Mouse (Mus musculus): ENCODE measurements around the gene Ovol1. TPM values are rescaled to one million over a fixed set of nuclear protein-coding genes. Genes with fewer than 3 reads are reported as not detected.

The Ovol1 gene
- polyA plus RNA-seq, 1 experiment, result 55.3 TPM

DNA sequence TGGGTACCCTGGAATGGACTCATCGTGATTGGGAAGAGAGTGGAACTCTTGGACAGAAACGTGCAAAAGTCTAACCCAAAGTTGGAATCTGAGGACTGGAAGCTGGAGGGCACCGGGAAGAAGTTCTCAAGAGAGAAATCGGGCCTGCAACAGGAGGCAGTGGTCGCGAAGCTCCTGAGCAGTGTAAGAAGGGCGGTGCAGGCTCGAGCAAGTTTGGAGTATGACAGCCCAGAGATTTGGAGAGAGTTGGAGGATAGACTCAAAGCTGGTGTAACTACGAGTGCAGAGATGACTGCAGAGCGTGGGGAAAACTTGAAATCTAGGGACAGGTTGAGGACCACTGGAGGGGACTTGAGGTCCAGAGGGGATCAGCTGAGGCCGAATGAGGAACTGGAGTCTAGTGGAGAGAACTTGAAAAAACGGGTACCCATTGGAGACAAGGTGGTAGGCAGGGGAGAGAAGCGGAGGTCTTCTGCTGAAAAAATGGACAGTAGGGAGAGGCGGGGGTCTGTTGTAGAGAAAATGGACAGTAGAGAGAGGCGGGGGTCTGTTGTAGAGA is 49.3 kb downstream of the Ovol1 start:
- Histone ChIP-seq H3K4me3 (ENCODE audit: low read depth, low read length) (peak overlapping the region; percentile 66), H3K27me3 (ENCODE audit: control insufficient read depth, insufficient read depth, low read length) (no peaks in the 10 kb centered on the region), H3K4me1 (ENCODE audit: control insufficient read depth, insufficient read depth, insufficient read length, low read length) (peaks cover 23% of the 10 kb centered on the region), H3K27ac (ENCODE audit: insufficient read depth, low read depth, low read length) (no peak overlapping the region), H3K36me3 (ENCODE audit: control insufficient read depth, insufficient read depth, low read length) (no peaks in the 10 kb centered on the region)
- no peak for TF ChIP-seq POLR2A (IDR thresholded peaks at IDR 0.05; ENCODE audit: low read depth, low read length)
- no peak for TF ChIP-seq CTCF (IDR thresholded peaks at IDR 0.05; ENCODE audit: extremely low read depth, insufficient read length, insufficient replicate concordance, low read depth, low read length)
- 31% methylated on average over 14 of the region's 15 CpGs for WGBS

DNA sequence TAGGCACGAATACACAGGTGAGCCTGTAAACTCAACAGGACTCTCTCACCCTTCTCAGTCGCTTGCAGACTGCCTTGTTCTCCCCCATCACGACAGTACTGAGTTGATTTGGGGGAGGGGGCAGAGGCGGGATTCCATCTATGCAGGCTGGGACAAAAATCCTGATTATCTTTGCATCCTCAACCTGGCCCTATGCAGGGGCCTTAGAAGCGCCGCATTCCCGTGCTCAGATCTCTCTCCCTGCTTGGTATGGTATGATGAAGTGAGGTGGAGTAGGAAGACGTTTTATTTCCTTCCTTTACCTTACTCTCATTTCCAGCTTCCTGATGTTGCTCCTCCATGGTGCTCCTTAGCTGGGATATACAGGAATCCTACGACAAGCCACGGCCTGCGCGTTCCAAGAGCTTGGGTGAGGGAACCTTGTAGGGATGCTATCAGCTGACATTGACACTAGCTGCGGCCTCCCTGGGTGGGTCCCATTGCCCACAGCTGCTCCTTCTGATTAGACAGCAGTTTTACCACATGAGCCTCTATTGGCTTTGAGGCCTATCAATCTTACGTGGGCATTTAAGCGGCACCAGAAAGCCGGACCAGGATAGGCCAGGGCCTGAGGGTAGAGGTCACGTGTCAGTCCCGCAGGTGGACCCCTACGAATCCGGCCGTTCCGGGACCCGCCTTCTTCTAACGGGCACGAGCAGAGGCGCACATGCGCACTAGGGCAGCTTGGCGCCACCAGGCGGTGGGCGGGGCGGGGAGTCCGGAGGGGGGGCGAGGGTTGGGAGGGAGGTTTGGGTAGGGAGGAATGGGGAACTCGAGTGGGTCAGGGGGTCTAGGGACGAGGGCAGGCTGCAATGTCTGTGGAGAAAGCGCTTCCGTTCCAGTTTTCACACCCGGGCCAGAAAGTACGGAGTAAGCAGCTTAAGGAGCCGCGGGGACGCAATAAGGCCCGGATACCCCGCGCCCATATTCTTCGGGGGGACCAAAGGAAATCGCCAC is 50.1 kb downstream of the Ovol1 start, which contains the start of gene Snx32:
Gene Snx32, minus strand, starts transcription at position 508 of the 996 bp plus-strand sequence.
- TF ChIP-seq CTCF (IDR thresholded peaks at IDR 0.05; ENCODE audit: extremely low read depth, insufficient read length, insufficient replicate concordance, low read depth, low read length) (peak; percentile 20; the same call in 1 of the 2 replicates), POLR2A (IDR thresholded peaks at IDR 0.05; ENCODE audit: low read depth, low read length) (no peak)
- Histone ChIP-seq H3K27me3 (ENCODE audit: control insufficient read depth, insufficient read depth, low read length) (no peaks in the 10 kb centered on the region), H3K27ac (ENCODE audit: insufficient read depth, low read depth, low read length) (peak within 1 kb of the TSS; percentile 26; the same call in 1 of the 2 replicates), H3K4me1 (ENCODE audit: control insufficient read depth, insufficient read depth, insufficient read length, low read length) (peaks cover 17% of the 10 kb centered on the region), H3K36me3 (ENCODE audit: control insufficient read depth, insufficient read depth, low read length) (no peaks in the 10 kb centered on the region), H3K4me3 (ENCODE audit: low read depth, low read length) (peak within 1 kb of the TSS; percentile 66)
- WGBS, result 4% methylated on average over 47 of the region's 47 CpGs

DNA sequence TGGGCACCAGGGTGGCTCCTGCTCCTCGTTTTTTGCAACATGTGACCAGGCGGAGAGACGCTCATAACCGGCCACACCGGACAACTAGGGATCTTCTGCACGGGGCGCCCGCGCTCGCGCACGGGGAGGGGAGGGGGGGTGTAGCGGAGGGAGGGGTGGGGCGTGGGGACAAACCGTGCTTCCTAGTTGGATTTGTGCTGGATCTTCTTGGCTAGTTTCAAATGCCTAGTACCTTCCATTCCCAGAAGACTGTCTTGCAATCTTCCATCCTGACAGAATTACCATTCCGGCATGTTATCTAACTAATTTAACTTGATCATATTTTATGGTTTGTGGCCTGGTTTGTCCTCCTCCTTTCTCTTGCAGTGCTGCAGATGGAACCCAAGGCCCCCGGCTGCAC is 56.8 kb downstream of the Ovol1 start, which contains the start of gene 1700020D05Rik:
Gene 1700020D05Rik, minus strand, starts transcription at position 101 of the 400 bp plus-strand sequence.
- Histone ChIP-seq H3K27me3 (ENCODE audit: control insufficient read depth, insufficient read depth, low read length) (no peaks in the 10 kb centered on the region), H3K4me1 (ENCODE audit: control insufficient read depth, insufficient read depth, insufficient read length, low read length) (peaks cover 6% of the 10 kb centered on the region; the same call in 1 of the 2 replicates), H3K27ac (ENCODE audit: insufficient read depth, low read depth, low read length) (no peak within 1 kb of the TSS), H3K4me3 (ENCODE audit: low read depth, low read length) (no peak within 1 kb of the TSS), H3K36me3 (ENCODE audit: control insufficient read depth, insufficient read depth, low read length) (no peaks in the 10 kb centered on the region)
- no peak for TF ChIP-seq POLR2A (IDR thresholded peaks at IDR 0.05; ENCODE audit: low read depth, low read length)
- TF ChIP-seq CTCF (IDR thresholded peaks at IDR 0.05; ENCODE audit: extremely low read depth, insufficient read length, insufficient replicate concordance, low read depth, low read length), result no peak
- WGBS, result 38% methylated on average over 17 of the region's 17 CpGs

DNA sequence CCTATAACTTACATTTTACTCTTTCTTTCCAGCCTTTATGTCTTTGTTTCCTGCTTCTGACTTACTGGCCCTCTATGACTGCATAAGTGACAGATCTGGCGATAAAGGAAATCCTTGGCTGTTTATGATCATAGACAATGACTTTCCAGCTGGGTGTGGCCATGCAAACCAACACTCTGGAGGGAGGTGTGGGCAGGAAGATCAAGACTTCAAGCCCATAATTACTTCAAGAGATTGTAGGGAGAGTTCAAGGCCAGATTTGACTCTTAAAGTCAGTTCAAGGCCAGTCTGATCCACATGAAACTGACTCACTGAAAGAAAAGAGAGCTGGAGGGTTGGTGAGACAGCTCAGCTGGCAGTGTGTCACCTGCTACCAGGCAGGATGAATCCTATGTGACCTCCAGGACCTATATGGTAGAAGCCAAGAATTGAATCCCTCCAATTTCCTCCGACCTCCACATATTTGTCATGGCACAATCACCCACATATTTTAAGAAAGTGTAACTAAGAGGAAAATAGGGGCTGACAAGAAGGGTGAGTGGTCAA is 60.0 kb downstream of the Ovol1 start:
- TF ChIP-seq POLR2A (IDR thresholded peaks at IDR 0.05; ENCODE audit: low read depth, low read length), result no peak
- no peak for TF ChIP-seq CTCF (IDR thresholded peaks at IDR 0.05; ENCODE audit: extremely low read depth, insufficient read length, insufficient replicate concordance, low read depth, low read length)
- no peaks in the 10 kb centered on the region for H3K27me3 ChIP-seq (ENCODE audit: control insufficient read depth, insufficient read depth, low read length)
- no peak overlapping the region for H3K4me3 ChIP-seq (ENCODE audit: low read depth, low read length)
- peaks cover 6% of the 10 kb centered on the region; the same call in 1 of the 2 replicates for H3K4me1 ChIP-seq (ENCODE audit: control insufficient read depth, insufficient read depth, insufficient read length, low read length)
- peak overlapping the region; percentile 77 for H3K27ac ChIP-seq (ENCODE audit: insufficient read depth, low read depth, low read length)
- peaks cover 18% of the 10 kb centered on the region for H3K36me3 ChIP-seq (ENCODE audit: control insufficient read depth, insufficient read depth, low read length)
- WGBS, result 49% methylated on average over 2 of the region's 2 CpGs

Other genes starting within 250 kb of the Ovol1 start
- gene Catsper1, start 224.9 kb downstream of the Ovol1 start, polyA plus RNA-seq (2012; rRNA removed), result not detected in 2 replicates
- gene Cst6, start 211.1 kb downstream of the Ovol1 start, polyA plus RNA-seq (2012; rRNA removed), result 226 and 874 TPM in 2 replicates
- 11.8 and 27.0 TPM in 2 replicates for gene Eif1ad, start 193.9 kb downstream of the Ovol1 start, polyA plus RNA-seq (2012; rRNA removed)
- gene Banf1, start 193.5 kb downstream of the Ovol1 start, polyA plus RNA-seq (2012; rRNA removed), result 63.6 and 100 TPM in 2 replicates
- 7.3 and 27.7 TPM in 2 replicates for gene Sart1, start 171.9 kb downstream of the Ovol1 start, polyA plus RNA-seq (2012; rRNA removed)
- 1.4 and 8.3 TPM in 2 replicates for gene Tsga10ip, start 158.1 kb downstream of the Ovol1 start, polyA plus RNA-seq (2012; rRNA removed)
- gene Drap1, start 135.7 kb downstream of the Ovol1 start, polyA plus RNA-seq (2012; rRNA removed), result 32.9 and 63.2 TPM in 2 replicates
- 41.8 and 76.3 TPM in 2 replicates for gene AI837181, start 135.5 kb downstream of the Ovol1 start, polyA plus RNA-seq (2012; rRNA removed)
- 0.91 and 2.6 TPM in 2 replicates for gene Fosl1, start 113.1 kb downstream of the Ovol1 start, polyA plus RNA-seq (2012; rRNA removed)
- gene Ccdc85b, start 102.8 kb downstream of the Ovol1 start, polyA plus RNA-seq (2012; rRNA removed), result 3.3 and 4.4 TPM in 2 replicates
- 72.5 and 143 TPM in 2 replicates for gene Fibp, start 100.0 kb downstream of the Ovol1 start, polyA plus RNA-seq (2012; rRNA removed)
- 8.2 and 10.2 TPM in 2 replicates for gene Ctsw, start 92.1 kb downstream of the Ovol1 start, polyA plus RNA-seq (2012; rRNA removed)
- gene Efemp2, start 86.7 kb downstream of the Ovol1 start, polyA plus RNA-seq (2012; rRNA removed), result 22.4 and 26.5 TPM in 2 replicates
- gene Mus81, start 72.2 kb downstream of the Ovol1 start, polyA plus RNA-seq (2012; rRNA removed), result 19.9 and 29.1 TPM in 2 replicates
- gene Cfl1, start 70.2 kb downstream of the Ovol1 start, polyA plus RNA-seq (2012; rRNA removed), result 320 and 703 TPM in 2 replicates
- 0.19 TPM in 1 of 2 replicates, not detected in the other for gene 1700020D05Rik, start 56.9 kb downstream of the Ovol1 start, polyA plus RNA-seq (2012; rRNA removed)
- 1.7 and 3.2 TPM in 2 replicates for gene Snx32, start 50.1 kb downstream of the Ovol1 start, polyA plus RNA-seq (2012; rRNA removed)
- gene Ap5b1, start 7.4 kb upstream of the Ovol1 start, polyA plus RNA-seq (2012; rRNA removed), result 20.2 and 37.1 TPM in 2 replicates
- 47.0 and 68.0 TPM in 2 replicates for gene Rnaseh2c, start 41.2 kb upstream of the Ovol1 start, polyA plus RNA-seq (2012; rRNA removed)
- gene Kat5, start 49.6 kb upstream of the Ovol1 start, polyA plus RNA-seq (2012; rRNA removed), result 19.0 and 40.4 TPM in 2 replicates
- 35.8 and 61.0 TPM in 2 replicates for gene Rela, start 76.8 kb upstream of the Ovol1 start, polyA plus RNA-seq (2012; rRNA removed)
- 35.1 and 54.0 TPM in 2 replicates for gene Sipa1, start 103.1 kb upstream of the Ovol1 start, polyA plus RNA-seq (2012; rRNA removed)
- gene Map3k11, start 128.1 kb upstream of the Ovol1 start, polyA plus RNA-seq (2012; rRNA removed), result 65.8 and 169 TPM in 2 replicates
- 85.4 and 150 TPM in 2 replicates for gene Pcnx3, start 128.3 kb upstream of the Ovol1 start, polyA plus RNA-seq (2012; rRNA removed)
- gene Kcnk7, start 143.7 kb upstream of the Ovol1 start, polyA plus RNA-seq (2012; rRNA removed), result 0.57 TPM in 1 of 2 replicates, not detected in the other
- 62.1 and 100 TPM in 2 replicates for gene Ehbp1l1, start 165.7 kb upstream of the Ovol1 start, polyA plus RNA-seq (2012; rRNA removed)
- 69.8 and 126 TPM in 2 replicates for gene Fam89b, start 169.0 kb upstream of the Ovol1 start, polyA plus RNA-seq (2012; rRNA removed)
- 28.2 and 30.2 TPM in 2 replicates for gene Ltbp3, start 180.3 kb upstream of the Ovol1 start, polyA plus RNA-seq (2012; rRNA removed)
- gene Scyl1, start 210.8 kb upstream of the Ovol1 start, polyA plus RNA-seq (2012; rRNA removed), result 37.1 and 52.5 TPM in 2 replicates

Data from small intestine, adult 2 months (tissue).